Mouse (Mus musculus) MEL (cell line): ENCODE data around the gene P4ha2. TPM values are rescaled to one million over a fixed set of nuclear protein-coding genes. Genes with fewer than 3 reads are reported as not detected.
A peak's percentile ranks its signal among the peaks of the same experiment; 100 is the strongest.

Source experiments
- DNase-seq: peaks from one replicate; pipeline ENCODE4 v3.0.0; 2011; ENCODE audit warnings: low read depth, low spot score
- H3K27ac ChIP-seq: 2 replicates; pipeline ENCODE4 v1.5.1; 2012; ENCODE audit warnings: low read depth, mild to moderate bottlenecking, control low read depth, low read length, moderate library complexity; ENCODE audit not compliant: control insufficient read depth
- H3K27me3 ChIP-seq, 2 experiments: fragments of 150-350 bp in 1 of 2; sonication (generic) in 1 of 2; 2 replicates each; pipeline ENCODE4 v1.6.1; 2012; ENCODE audit warnings: low read length in 2 of 2, mild to moderate bottlenecking in 2 of 2, improper control_type of control experiment in 1 of 2, moderate library complexity in 1 of 2; ENCODE audit not compliant: insufficient read depth in 2 of 2, control insufficient read depth in 1 of 2
- H3K36me3 ChIP-seq, 2 experiments: 2 replicates each; pipeline ENCODE4 v1.6.1; 2012 to 2014; ENCODE audit warnings: low read length in 2 of 2, improper control_type of control experiment in 1 of 2, inconsistent platforms in 1 of 2, mild to moderate bottlenecking in 1 of 2; ENCODE audit not compliant: insufficient read depth in 2 of 2, control insufficient read depth in 1 of 2
- H3K4me1 ChIP-seq, 2 experiments: fragments of 150-350 bp in 1 of 2; sonication (generic) in 1 of 2; 2 replicates each; pipeline ENCODE4 v1.6.1; 2012; ENCODE audit warnings: low read length in 2 of 2, improper control_type of control experiment in 1 of 2, mild to moderate bottlenecking in 1 of 2; ENCODE audit not compliant: insufficient read depth in 2 of 2, control insufficient read depth in 1 of 2
- H3K4me3 ChIP-seq, 2 experiments: fragments of 150-350 bp in 1 of 2; sonication (generic) in 1 of 2; 2 replicates each; pipeline ENCODE4 v1.5.1; 2012; ENCODE audit warnings: low read depth in 2 of 2, low read length in 2 of 2, mild to moderate bottlenecking in 2 of 2, moderate library complexity in 2 of 2, control low read depth in 1 of 2, improper control_type of control experiment in 1 of 2; ENCODE audit not compliant: control insufficient read depth in 1 of 2, insufficient read depth in 1 of 2
- H3K79me2 ChIP-seq: 2 replicates; pipeline ENCODE4 v1.6.1; 2012; ENCODE audit warnings: mild to moderate bottlenecking, low read length, moderate library complexity; ENCODE audit not compliant: control insufficient read depth, poor library complexity, insufficient read depth
- H3K9ac ChIP-seq: 2 replicates; pipeline ENCODE4 v1.6.1; 2012; ENCODE audit warnings: low read depth, mild to moderate bottlenecking, control low read depth, low read length, moderate library complexity; ENCODE audit not compliant: control insufficient read depth, poor library complexity, severe bottlenecking
- H3K9me3 ChIP-seq: fragments of 150-350 bp; sonication (generic); replicated peaks from 2 replicates; pipeline ENCODE4 v1.6.1; 2012; ENCODE audit warnings: mild to moderate bottlenecking, low read length, improper control_type of control experiment, moderate library complexity; ENCODE audit not compliant: insufficient read depth
- CTCF ChIP-seq, 3 experiments: IDR thresholded peaks in 2 of 3; conservative IDR thresholded peaks in 1 of 3; 2 replicates each; pipeline ENCODE4 v1.5.1; 2011 to 2012; ENCODE audit warnings: low read length in 3 of 3, low read depth in 2 of 3, mild to moderate bottlenecking in 2 of 3, improper control_type of control experiment in 1 of 3, inconsistent platforms in 1 of 3, mixed read lengths in 1 of 3, moderate library complexity in 1 of 3; ENCODE audit not compliant: control insufficient read depth in 1 of 3, insufficient read depth in 1 of 3, poor library complexity in 1 of 3, severe bottlenecking in 1 of 3
- E2F4 ChIP-seq: IDR thresholded peaks from 2 replicates; pipeline ENCODE4 v1.6.1; 2011; ENCODE audit warnings: low read depth, low read length, improper control_type of control experiment, borderline replicate concordance
- ELF1 ChIP-seq: IDR thresholded peaks from 2 replicates; pipeline ENCODE4 v1.6.1; 2014; ENCODE audit warnings: low read depth, mild to moderate bottlenecking, inconsistent platforms, low read length, improper control_type of control experiment, moderate library complexity
- EP300 ChIP-seq, 2 experiments: IDR thresholded peaks; 2 replicates each; pipeline ENCODE4 v1.6.1; 2011; ENCODE audit warnings: improper control_type of control experiment in 2 of 2, low read length in 2 of 2, low read depth in 1 of 2, mild to moderate bottlenecking in 1 of 2
- ETS1 ChIP-seq: IDR thresholded peaks from 2 replicates; pipeline ENCODE4 v1.6.1; 2012; ENCODE audit warnings: low read depth, mild to moderate bottlenecking, inconsistent platforms, low read length, improper control_type of control experiment, moderate library complexity
- GABPA ChIP-seq: IDR thresholded peaks from 2 replicates; pipeline ENCODE4 v1.6.1; 2012; ENCODE audit warnings: low read depth, mild to moderate bottlenecking, inconsistent platforms, low read length, improper control_type of control experiment, moderate library complexity
- GATA1 ChIP-seq: IDR thresholded peaks from 2 replicates; pipeline ENCODE4 v1.6.1; 2011; ENCODE audit warnings: low read depth, low read length, improper control_type of control experiment
- JUND ChIP-seq: IDR thresholded peaks from 2 replicates; pipeline ENCODE4 v1.6.1; 2011; ENCODE audit warnings: low read depth, mild to moderate bottlenecking, improper control_type of control experiment, low read length
- KAT2A ChIP-seq: conservative IDR thresholded peaks from 2 replicates; pipeline ENCODE4 v1.6.1; 2012; ENCODE audit warnings: low read depth, low read length, improper control_type of control experiment, inconsistent platforms
- MAFK ChIP-seq: IDR thresholded peaks from 2 replicates; pipeline ENCODE4 v1.6.1; 2011; ENCODE audit warnings: low read depth, mild to moderate bottlenecking, low read length, improper control_type of control experiment, borderline replicate concordance
- MAZ ChIP-seq: IDR thresholded peaks from 2 replicates; pipeline ENCODE4 v1.6.1; 2012; ENCODE audit warnings: low read depth, mild to moderate bottlenecking, inconsistent platforms, low read length, improper control_type of control experiment
- MXI1 ChIP-seq: IDR thresholded peaks from 2 replicates; pipeline ENCODE4 v1.6.1; 2011; ENCODE audit warnings: mild to moderate bottlenecking, low read depth, low read length, improper control_type of control experiment
- MYB ChIP-seq: IDR thresholded peaks from 2 replicates; pipeline ENCODE4 v1.6.1; 2011; ENCODE audit warnings: mild to moderate bottlenecking, low read depth, low read length, improper control_type of control experiment
- MYC ChIP-seq: IDR thresholded peaks from 2 replicates; pipeline ENCODE4 v1.6.1; 2011; ENCODE audit warnings: low read depth, mild to moderate bottlenecking, low read length, improper control_type of control experiment, moderate library complexity
- NELFE ChIP-seq: IDR thresholded peaks from 2 replicates; pipeline ENCODE4 v1.6.1; 2011; ENCODE audit warnings: low read depth, low read length, improper control_type of control experiment
- NRF1 ChIP-seq: IDR thresholded peaks from 2 replicates; pipeline ENCODE4 v1.6.1; 2014; ENCODE audit warnings: low read depth, mild to moderate bottlenecking, inconsistent platforms, low read length, improper control_type of control experiment, moderate library complexity; ENCODE audit not compliant: poor library complexity, insufficient read depth, severe bottlenecking
- POLR2A ChIP-seq, 2 experiments: IDR thresholded peaks; 2 replicates each; pipeline ENCODE4 v1.6.1; 2011 to 2012; ENCODE audit warnings: low read length in 2 of 2, mild to moderate bottlenecking in 2 of 2, control low read depth in 1 of 2, improper control_type of control experiment in 1 of 2, low read depth in 1 of 2, moderate library complexity in 1 of 2; ENCODE audit not compliant: control insufficient read depth in 1 of 2, insufficient read depth in 1 of 2, poor library complexity in 1 of 2
- POLR2AphosphoS2 ChIP-seq: IDR thresholded peaks from 2 replicates; pipeline ENCODE4 v1.6.1; 2011; ENCODE audit warnings: low read length, improper control_type of control experiment
- RAD21 ChIP-seq: IDR thresholded peaks from 2 replicates; pipeline ENCODE4 v1.6.1; 2011; ENCODE audit warnings: mild to moderate bottlenecking, low read depth, low read length, improper control_type of control experiment
- RCOR1 ChIP-seq: IDR thresholded peaks from 2 replicates; pipeline ENCODE4 v1.6.1; 2012; ENCODE audit warnings: low read depth, mild to moderate bottlenecking, inconsistent platforms, low read length, improper control_type of control experiment
- SIN3A ChIP-seq: IDR thresholded peaks from 2 replicates; pipeline ENCODE4 v1.6.1; 2012; ENCODE audit warnings: low read length, improper control_type of control experiment, inconsistent platforms
- SMC3 ChIP-seq: IDR thresholded peaks from 2 replicates; pipeline ENCODE4 v1.6.1; 2011; ENCODE audit warnings: low read depth, low read length, improper control_type of control experiment
- TBP ChIP-seq: IDR thresholded peaks from 2 replicates; pipeline ENCODE4 v1.8.0; 2011; ENCODE audit warnings: low read depth, low read length, improper control_type of control experiment
- TCF12 ChIP-seq: IDR thresholded peaks from 2 replicates; pipeline ENCODE4 v1.6.1; 2014; ENCODE audit warnings: low read depth, mild to moderate bottlenecking, inconsistent platforms, low read length, improper control_type of control experiment, moderate library complexity
- UBTF ChIP-seq: IDR thresholded peaks from 2 replicates; pipeline ENCODE4 v1.6.1; 2012; ENCODE audit warnings: low read depth, mild to moderate bottlenecking, inconsistent platforms, low read length, improper control_type of control experiment, moderate library complexity, borderline replicate concordance; ENCODE audit not compliant: insufficient read depth
- USF1 ChIP-seq: IDR thresholded peaks from 2 replicates; pipeline ENCODE4 v1.6.1; 2014; ENCODE audit warnings: low read depth, mild to moderate bottlenecking, inconsistent platforms, low read length, improper control_type of control experiment, moderate library complexity
- ZC3H11A ChIP-seq: IDR thresholded peaks from 2 replicates; pipeline ENCODE4 v1.6.1; 2012; ENCODE audit warnings: low read depth, mild to moderate bottlenecking, inconsistent platforms, low read length, improper control_type of control experiment
- ZKSCAN1 ChIP-seq: IDR thresholded peaks from 2 replicates; pipeline ENCODE4 v1.6.1; 2012; ENCODE audit warnings: low read depth, mild to moderate bottlenecking, inconsistent platforms, low read length, improper control_type of control experiment, moderate library complexity
- ZMIZ1 ChIP-seq: IDR thresholded peaks from 2 replicates; pipeline ENCODE4 v1.6.1; 2012; ENCODE audit warnings: low read depth, mild to moderate bottlenecking, inconsistent platforms, low read length, improper control_type of control experiment, moderate library complexity
- polyA plus RNA-seq, 2 experiments: library from polyadenylated mRNA; stranded (reverse) in 1 of 2; unstranded in 1 of 2; fragments of >175 nt in 1 of 2; fragments of >200 nt in 1 of 2; gene quantifications; 2 replicates each; pipeline versions ENCODE4 v1.2.1 to v1.2.4; 2012; ENCODE audit warnings: low replicate concordance in 2 of 2, low read depth in 1 of 2; ENCODE audit not compliant: insufficient read length in 2 of 2, insufficient read depth in 1 of 2, missing spikeins in 1 of 2
- total RNA-seq: library from RNA; depleted of rRNA; stranded (reverse); fragments of 300-350 nt; gene quantifications from 2 replicates; pipeline ENCODE4 v1.2.3, GENCODE M21; 2012

The P4ha2 gene
- total and polyA plus RNA-seq, 3 experiments = 18.6 to 57.8 TPM; not detected in 1

DNA sequence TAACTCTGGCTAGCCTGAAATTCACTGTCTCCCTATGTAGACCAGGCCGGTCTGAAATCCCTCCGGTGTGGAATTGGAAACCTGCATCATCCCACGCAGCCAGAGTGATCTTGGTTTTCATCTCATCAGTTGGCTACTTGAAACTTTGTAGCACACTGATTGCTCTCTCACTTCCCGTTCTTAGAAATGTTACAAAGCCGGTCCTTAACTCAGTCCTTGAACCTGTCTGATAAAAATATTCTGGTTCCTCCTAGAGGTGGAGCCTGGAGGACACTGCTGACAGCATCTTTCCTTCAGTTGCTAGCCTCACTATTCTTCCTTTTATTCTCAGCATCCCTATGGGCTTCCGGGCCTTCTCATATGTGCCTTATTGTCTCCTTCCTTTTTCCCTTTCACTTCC, 46.1 kb downstream of the P4ha2 start:
- H3K27me3 ChIP-seq = no peaks in the 10 kb centered on the region
- H3K9me3 ChIP-seq = no peaks in the 10 kb centered on the region
- peaks cover 0 to 25% of the 10 kb centered on the region in 2 experiments; a peak in 2 of 4 replicates for H3K36me3 ChIP-seq
- DNase-seq = peak; percentile 85
- no peak overlapping the region for H3K4me3 ChIP-seq
- no peaks in the 10 kb centered on the region for H3K79me2 ChIP-seq
- TF ChIP-seq ZC3H11A (peak; percentile 7; the same call in 1 of the 2 replicates), CTCF (IDR thresholded peaks at IDR 0.05 in 2 of 3, conservative IDR thresholded peaks at IDR 0.05 in 1 of 3; ENCODE audit: control insufficient read depth in 1 of 3, insufficient read depth in 1 of 3, low read depth in 2 of 3, low read length in 3 of 3, poor library complexity in 1 of 3, severe bottlenecking in 1 of 3) (peak in 1 of 3 experiments; percentile 25; a peak in 1 of 6 replicates), NRF1 (no peak), MYC (peak; percentile 37; the same call in 1 of the 2 replicates), KAT2A (no peak), RAD21 (peak; percentile 15), SMC3 (peak; percentile 35; the same call in 1 of the 2 replicates), SIN3A (peak; percentile 45), ZMIZ1 (no peak), ETS1 (peak; percentile 44; the same call in 1 of the 2 replicates), GATA1 (peak; percentile 86), ELF1 (no peak), EP300 (IDR thresholded peaks at IDR 0.05; ENCODE audit: low read depth in 1 of 2, low read length in 2 of 2) (peak; percentile 82 to 88), UBTF (no peak), RCOR1 (peak; percentile 96), TCF12 (peak; percentile 53), NELFE (no peak)
- TF ChIP-seq, all 39 proteins: peak for 11
- H3K27ac ChIP-seq = no peak overlapping the region
- H3K9ac ChIP-seq = no peak overlapping the region
- H3K4me1 ChIP-seq = peaks cover 19 to 34% of the 10 kb centered on the region in 2 experiments

- peak overlapping the region; percentile 92 for H3K27ac ChIP-seq
- H3K4me1 ChIP-seq = peaks cover 19 to 38% of the 10 kb centered on the region in 2 experiments
- no peak overlapping the region for H3K4me3 ChIP-seq
- H3K36me3 ChIP-seq = peaks cover 0 to 25% of the 10 kb centered on the region in 2 experiments; a peak in 2 of 4 replicates
- no peaks in the 10 kb centered on the region for H3K27me3 ChIP-seq
- peak; percentile 95 for DNase-seq
- peak overlapping the region; percentile 46 for H3K9ac ChIP-seq
- no peaks in the 10 kb centered on the region for H3K9me3 ChIP-seq
- no peaks in the 10 kb centered on the region for H3K79me2 ChIP-seq
- 0 out of 2 replicates have a peak, but pooled peaks have one; percentile 32 for TF ChIP-seq MAZ
- TF ChIP-seq ZMIZ1 = no peak
- TF ChIP-seq TBP = peak; percentile 46; the same call in 1 of the 2 replicates
- no peak for TF ChIP-seq E2F4
- TF ChIP-seq GATA1 = peak; percentile 92
- no peak; the same call in 1 of the 2 replicates for TF ChIP-seq MAFK
- TF ChIP-seq MYB = peak; percentile 43; the same call in 1 of the 2 replicates
- peak; percentile 81 for TF ChIP-seq MXI1
- TF ChIP-seq NRF1 = peak; percentile 82
- TF ChIP-seq KAT2A = peak; percentile 59
- TF ChIP-seq ZKSCAN1 = no peak
- TF ChIP-seq SIN3A = peak; percentile 96
- TF ChIP-seq SMC3 = 0 out of 2 replicates have a peak, but pooled peaks have one; percentile 4
- TF ChIP-seq POLR2A (IDR thresholded peaks at IDR 0.05; ENCODE audit: control insufficient read depth in 1 of 2, insufficient read depth in 1 of 2, low read depth in 1 of 2, low read length in 2 of 2, poor library complexity in 1 of 2) = no peak
- peak; percentile 39; the same call in 1 of the 2 replicates for TF ChIP-seq ELF1
- peak; percentile 89 for TF ChIP-seq TCF12
- no peak for TF ChIP-seq GABPA
- TF ChIP-seq RCOR1 = peak; percentile 94
- TF ChIP-seq POLR2AphosphoS2 = no peak
- peak; percentile 93 for TF ChIP-seq JUND
- TF ChIP-seq USF1 = no peak
Measured at GRCm38 (mm10) chr11:54149791-54150465, 50.0 kb downstream of the P4ha2 start.
